ENCODE assay signal across 8 mouse cellular contexts in genomic region chr2:167240008-167240964, GRCm38 (mm10). TPM values are rescaled to one million over a fixed set of nuclear protein-coding genes. Genes with fewer than 3 reads are reported as not detected.
DNase-seq lines count a peak whose midpoint lies in the region; ATAC-seq and TF ChIP-seq lines count a peak whose summit lies in the region.

Gene Ptgis, minus strand, starts transcription at chr2:167240604.

- no peak within 1 kb of the TSS for H3K27ac ChIP-seq in hindbrain, postnatal 0 days
- H3K27ac ChIP-seq in thymus, adult 2 months (ENCODE audit: control insufficient read depth, insufficient read depth, low read length): no peak within 1 kb of the TSS

- no peak for TF ChIP-seq CTCF in E14TG2a.4 (conservative IDR thresholded peaks at IDR 0.05; ENCODE audit: low read length)
- TF ChIP-seq CTCF in hindbrain, postnatal 0 days (IDR thresholded peaks at IDR 0.05; ENCODE audit: low read depth): no peak
- no peak for TF ChIP-seq CTCF in thymus, adult 2 months (IDR thresholded peaks at IDR 0.05; ENCODE audit: borderline replicate concordance, control insufficient read depth, extremely low read depth, insufficient read depth, low read length, poor library complexity)

- H3K9ac ChIP-seq in hindbrain, postnatal 0 days (replicated peaks; ENCODE audit: low read length): peak within 1 kb of the TSS; percentile 48; the same call in 1 of the 2 replicates

- H3K4me1 ChIP-seq in E14TG2a.4 (replicated peaks; ENCODE audit: low read depth, low read length): peaks cover 28% of the 10 kb centered on the region
- H3K4me1 ChIP-seq in hindbrain, postnatal 0 days (ENCODE audit: insufficient read depth, low read length): peaks cover 9% of the 10 kb centered on the region; the same call in 1 of the 2 replicates
- no peaks in the 10 kb centered on the region for H3K4me1 ChIP-seq in thymus, adult 2 months (replicated peaks; ENCODE audit: control insufficient read depth, insufficient read depth, low read length)

- WGBS in hindbrain, postnatal 0 days: 5% methylated on average over 44 of the region's 45 CpGs
- WGBS in thymus, adult 2 months: 5% methylated on average over 45 of the region's 45 CpGs

- no peak for TF ChIP-seq POLR2A in thymus, adult 2 months (IDR thresholded peaks at IDR 0.05; ENCODE audit: control insufficient read depth, extremely low read depth, insufficient read depth, low read length, poor library complexity)

- peak within 1 kb of the TSS; percentile 88 for H3K4me2 ChIP-seq in hindbrain, postnatal 0 days (ENCODE audit: low read depth, low read length)

- ATAC-seq in hindbrain, postnatal 0 days: peak; percentile 51; the same call in 1 of the 2 replicates
- 0 out of 2 replicates have a peak, but pooled peaks have one; percentile 20 for ATAC-seq in megakaryocyte progenitor cell, adult 5-6 weeks (replicated peaks; ENCODE audit: poor library complexity)

- H3K27me3 ChIP-seq in E14TG2a.4 (ENCODE audit: insufficient read depth, low read length): peaks cover 46% of the 10 kb centered on the region
- 0 out of 2 replicates have a peak, but pooled peaks cover 13% of the 10 kb centered on the region for H3K27me3 ChIP-seq in hindbrain, postnatal 0 days (ENCODE audit: insufficient read depth, low read length)
- H3K27me3 ChIP-seq in thymus, adult 2 months (ENCODE audit: control insufficient read depth, insufficient read depth, low read length): peaks cover 15% of the 10 kb centered on the region

- DNase-seq in adrenal gland, adult 18-20 months (ENCODE audit: low spot score in 2 of 2): peak in 1 of 2 experiments; percentile 40
- peak; percentile 62 for DNase-seq in forelimb bud, embryonic 11.5 days (ENCODE audit: low read depth, low spot score)
- DNase-seq in hindbrain, postnatal 0 days (ENCODE audit: low spot score): no peak
- no peak for DNase-seq in spleen, postnatal 36 days (ENCODE audit: low spot score in 2 of 2)
- no peak for DNase-seq in thymus, adult 2 months
- DNase-seq in layer of hippocampus, postnatal 10 days (ENCODE audit: low spot score in 2 of 2): no peak

- H3K4me3 ChIP-seq in E14TG2a.4 (replicated peaks; ENCODE audit: low read length): peak within 1 kb of the TSS; percentile 76
- H3K4me3 ChIP-seq in hindbrain, postnatal 0 days (ENCODE audit: low read length): peak within 1 kb of the TSS; percentile 43
- no peak within 1 kb of the TSS for H3K4me3 ChIP-seq in thymus, adult 2 months (ENCODE audit: control insufficient read depth, insufficient read depth, low read length)

- H3K9me3 ChIP-seq in E14TG2a.4 (ENCODE audit: low read length): peaks cover 6% of the 10 kb centered on the region
- H3K9me3 ChIP-seq in hindbrain, postnatal 0 days (ENCODE audit: low read length): no peaks in the 10 kb centered on the region

- H3K36me3 ChIP-seq in E14TG2a.4 (ENCODE audit: insufficient read depth, low read length): no peaks in the 10 kb centered on the region
- no peaks in the 10 kb centered on the region for H3K36me3 ChIP-seq in hindbrain, postnatal 0 days (ENCODE audit: insufficient read depth, low read length)
- H3K36me3 ChIP-seq in thymus, adult 2 months (ENCODE audit: control insufficient read depth, insufficient read depth, low read length): no peaks in the 10 kb centered on the region

RNA-seq across cellular contexts. Expression of gene Ptgis, which starts in this region (rescaled TPM):
- 10 to 100 TPM; 19.3 to 31.8 TPM for total RNA-seq in adrenal gland, adult 18-20 months (2021)
- total RNA-seq in hindbrain, postnatal 0 days (2014; rRNA removed): 3.2 and 7.7 TPM in 2 replicates
- 4.1 and 4.4 TPM in 2 replicates for polyA plus RNA-seq in hindbrain, postnatal 0 days (2015; fragmentation: Nextera tagmentation; extraction: Ambion mirVana)
- not detected in 2 replicates for total RNA-seq in megakaryocyte progenitor cell, adult 5-6 weeks (2015)
- total RNA-seq in megakaryocyte progenitor cell, adult 5-6 weeks (2017): not detected in 2 replicates
- 6.1 and 9.9 TPM in 2 replicates for polyA plus RNA-seq in thymus, adult 2 months (2012; rRNA removed)
- total RNA-seq in layer of hippocampus, postnatal 10 days (2021): 1 to 10 TPM; 2.3 to 2.8 TPM

Comparison
In these comparisons a context has a peak if more than half of its experiments do, and no peak if none do; other contexts are left out.
1. Peak in ATAC-seq in megakaryocyte progenitor cell, adult 5-6 weeks; RNA of the gene not detected or under 1 TPM.